Mouse (Mus musculus) liver, adult 2 months (tissue): ENCODE results near the gene Pcbp2.

Source experiments
- CTCF ChIP-seq: fragments of 200-500 bp; IDR thresholded peaks from 2 replicates; pipeline ENCODE4 v1.5.1; 2011; ENCODE audit warnings: low read depth, low read length, control low read depth
- POLR2A ChIP-seq: fragments of 200-500 bp; IDR thresholded peaks from 2 replicates; pipeline ENCODE4 v1.6.1; 2011; ENCODE audit warnings: low read length, control low read depth; ENCODE audit not compliant: insufficient read depth; ENCODE audit errors: extremely low read depth

- TF ChIP-seq CTCF (no peak), POLR2A (no peak)
Measured at GRCm38 (mm10) chr15:102461430-102462075, 8.8 kb upstream of the Pcbp2 start.
